Mouse (Mus musculus): ENCODE results near the gene Epb41l3.
A peak's percentile ranks its signal among the peaks of the same experiment; 100 is the strongest.

Gene Epb41l3

DNA sequence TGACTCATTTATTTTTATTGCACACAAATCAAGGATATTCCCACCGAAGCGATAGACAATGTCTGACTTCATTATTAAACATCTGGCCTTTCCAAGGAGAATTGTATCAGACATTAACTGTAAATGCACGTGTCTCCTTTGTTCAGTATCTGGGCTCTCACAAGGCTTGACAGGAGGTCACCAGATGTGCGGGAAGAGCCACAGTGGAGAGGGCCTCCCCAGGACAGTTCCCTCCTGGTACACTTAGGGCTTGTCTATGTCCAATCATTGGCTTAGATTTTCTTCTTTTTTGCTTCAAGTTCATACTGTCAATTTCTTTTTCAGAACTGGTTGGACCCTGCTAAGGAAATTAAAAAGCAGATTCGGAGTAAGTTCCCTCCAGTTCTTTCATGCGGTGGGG lies 163.9 kb downstream of the Epb41l3 start:
- no peak for DNase-seq (ENCODE audit: low spot score)

DNA sequence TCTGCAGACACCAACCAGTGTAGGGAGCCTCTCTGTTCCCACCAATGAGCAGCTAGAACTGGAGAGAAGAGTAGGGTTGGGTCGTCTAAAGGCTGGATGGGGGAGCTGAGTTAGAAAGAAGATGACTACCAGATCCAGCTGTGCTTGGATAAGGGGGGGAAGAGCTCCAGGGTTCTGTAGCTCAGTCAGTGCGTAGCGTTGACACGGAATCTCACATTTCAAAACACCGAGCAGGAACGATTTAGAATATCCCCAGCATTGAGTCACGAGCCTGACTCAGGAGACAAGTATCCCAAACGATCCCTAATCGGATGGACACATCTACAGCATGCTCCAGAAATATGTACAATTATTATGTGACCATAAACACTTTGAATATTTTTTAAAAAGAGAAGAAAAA lies 180.4 kb downstream of the Epb41l3 start:
- no peak for DNase-seq (ENCODE audit: low spot score)

DNA sequence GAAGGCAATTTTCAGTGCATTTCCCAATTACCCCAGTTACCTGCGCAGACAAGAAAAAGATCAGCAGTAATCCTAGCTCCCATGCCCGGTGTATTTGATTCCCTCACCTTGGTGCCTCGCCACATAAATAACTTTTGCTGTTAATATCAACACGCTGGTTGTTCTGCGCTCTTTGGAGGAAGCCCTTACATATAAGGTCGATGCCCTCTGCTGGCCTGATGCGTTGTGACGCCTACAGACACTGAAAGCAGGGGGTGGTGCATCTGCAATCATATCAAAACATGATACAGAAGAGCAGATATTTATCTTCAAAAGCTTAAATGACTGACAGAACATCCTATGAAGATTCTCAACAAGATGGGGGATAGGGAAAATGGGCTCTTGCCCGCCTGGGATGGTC lies 181.0 kb downstream of the Epb41l3 start:
- peak; percentile 66 for DNase-seq (ENCODE audit: low spot score)

DNA sequence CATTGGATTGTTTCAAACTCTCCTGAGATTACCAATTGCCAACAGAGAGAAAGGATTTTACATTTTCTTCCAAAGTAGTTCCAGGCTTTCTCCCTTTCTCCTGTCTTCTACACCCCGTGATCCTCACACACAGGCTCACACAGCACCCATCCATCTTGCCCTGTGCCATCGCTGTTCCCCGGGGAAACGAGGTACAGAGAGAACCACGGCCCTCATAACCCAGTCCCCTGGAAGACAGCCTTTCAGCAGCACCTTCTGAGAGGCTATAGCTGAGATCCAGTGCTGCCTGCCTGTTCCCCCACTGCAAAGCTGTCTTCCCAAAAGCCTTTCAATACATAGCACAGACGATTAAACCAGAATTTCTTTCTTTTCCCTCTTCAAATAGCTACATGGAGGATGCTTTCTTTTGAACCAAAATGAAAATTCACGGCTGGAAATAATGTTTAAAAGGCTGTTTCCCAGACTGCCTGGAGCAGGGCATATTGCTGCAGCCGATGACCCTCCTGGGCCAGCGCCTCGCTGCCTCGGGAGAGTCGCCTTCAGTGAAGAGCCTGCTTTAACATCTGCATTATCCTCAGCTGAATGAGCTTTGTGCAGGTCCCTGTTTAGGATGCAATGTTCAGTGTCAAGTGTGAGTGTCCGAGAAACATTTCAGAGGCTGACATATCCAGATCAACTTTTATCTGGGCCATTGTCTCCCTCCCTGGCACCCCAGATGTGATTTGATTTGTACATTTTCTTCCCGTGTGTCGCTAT lies 188.5 kb downstream of the Epb41l3 start:
- no peak for DNase-seq (ENCODE audit: low spot score)

DNA sequence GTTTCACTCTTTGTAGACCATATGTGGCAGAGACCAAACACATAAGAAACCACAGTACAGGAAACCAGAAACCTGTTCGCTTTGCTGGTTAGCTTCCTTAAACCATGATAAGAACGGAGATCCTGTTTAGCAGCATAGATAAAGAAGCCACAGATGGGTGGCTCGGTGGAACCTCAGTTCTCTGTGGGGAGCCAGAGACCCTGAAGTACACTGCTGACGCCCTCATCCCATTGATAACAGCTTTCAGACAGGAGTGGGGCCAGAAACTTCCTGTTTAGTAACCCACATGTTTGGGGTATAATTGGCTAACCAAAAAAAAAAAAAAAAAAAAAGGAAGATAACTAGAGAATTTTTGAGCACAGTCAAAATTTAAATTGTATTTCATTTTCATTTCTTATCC lies 189.7 kb downstream of the Epb41l3 start:
- no peak for DNase-seq (ENCODE audit: low spot score)

DNA sequence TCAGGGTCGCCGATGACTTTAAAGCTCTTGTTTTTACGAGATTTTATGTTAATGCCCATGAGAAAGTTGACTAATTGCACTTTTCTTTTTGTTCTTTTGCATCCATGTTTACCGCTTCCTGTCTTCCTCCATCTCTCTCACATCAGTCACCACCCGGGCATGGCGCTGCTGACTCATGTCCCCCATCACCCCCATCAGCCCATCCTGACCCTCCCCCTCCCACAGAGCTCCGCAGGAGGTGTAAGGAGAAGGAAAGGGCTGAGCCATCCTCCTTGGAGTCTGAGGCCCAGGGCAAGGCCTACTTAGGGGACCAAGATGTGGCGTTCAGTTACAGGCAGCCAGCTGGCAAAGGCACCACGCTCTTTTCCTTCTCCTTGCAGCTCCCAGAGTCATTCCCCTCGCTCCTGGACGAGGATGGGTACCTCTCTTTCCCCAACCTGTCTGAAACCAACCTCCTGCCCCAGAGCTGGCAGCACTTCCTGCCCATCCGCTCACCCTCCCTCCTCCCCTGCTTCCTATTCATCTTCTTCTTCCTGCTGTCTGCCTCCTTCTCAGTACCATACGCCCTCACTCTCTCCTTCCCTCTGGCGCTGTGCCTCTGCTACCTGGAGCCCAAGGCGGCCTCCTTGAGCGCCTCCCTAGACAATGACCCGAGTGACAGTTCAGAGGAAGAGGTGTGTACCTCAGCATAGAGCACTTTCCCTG lies 190.4 kb downstream of the Epb41l3 start:
- DNase-seq (ENCODE audit: low spot score) = no peak

DNA sequence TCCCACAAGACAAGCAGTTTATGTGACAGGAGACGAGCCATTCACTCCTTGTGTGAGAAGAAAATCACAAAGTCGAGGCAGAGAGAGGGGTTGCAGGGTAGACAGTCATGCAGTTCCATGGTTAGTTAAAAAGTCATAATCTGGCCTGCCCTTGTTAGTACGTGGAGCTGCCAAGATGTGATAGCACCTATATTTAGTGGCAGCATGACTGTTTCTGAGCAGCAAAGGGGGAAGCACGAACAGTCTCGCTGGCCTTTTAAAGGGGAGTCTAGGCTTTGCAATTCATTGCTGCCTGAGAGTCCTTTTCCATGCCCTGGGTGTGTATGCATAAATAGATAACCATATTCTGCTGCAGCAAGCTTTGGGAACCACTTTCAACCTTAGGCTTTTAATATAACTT lies 191.5 kb downstream of the Epb41l3 start:
- no peak for DNase-seq (ENCODE audit: low spot score)

DNA sequence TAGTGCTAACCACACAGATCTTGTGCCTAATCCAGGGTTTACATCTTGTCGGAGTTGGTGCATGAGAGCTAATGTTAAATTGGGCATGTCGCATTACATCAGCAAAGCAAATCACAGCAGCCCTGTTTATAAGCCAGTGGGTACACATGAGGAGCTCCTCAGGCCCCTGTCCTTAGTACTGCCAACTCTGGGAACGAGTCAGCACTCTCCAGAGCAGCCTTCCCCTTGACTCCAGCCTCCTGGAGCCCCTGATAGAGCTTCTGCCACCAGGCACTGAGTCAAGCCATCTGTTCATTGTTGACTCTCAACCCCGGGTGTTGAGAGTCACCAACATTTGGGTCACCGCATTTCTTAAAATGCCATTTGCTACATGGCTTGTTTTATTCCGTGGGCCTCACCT lies 192.0 kb downstream of the Epb41l3 start:
- DNase-seq (ENCODE audit: low spot score) = peak; percentile 27

DNA sequence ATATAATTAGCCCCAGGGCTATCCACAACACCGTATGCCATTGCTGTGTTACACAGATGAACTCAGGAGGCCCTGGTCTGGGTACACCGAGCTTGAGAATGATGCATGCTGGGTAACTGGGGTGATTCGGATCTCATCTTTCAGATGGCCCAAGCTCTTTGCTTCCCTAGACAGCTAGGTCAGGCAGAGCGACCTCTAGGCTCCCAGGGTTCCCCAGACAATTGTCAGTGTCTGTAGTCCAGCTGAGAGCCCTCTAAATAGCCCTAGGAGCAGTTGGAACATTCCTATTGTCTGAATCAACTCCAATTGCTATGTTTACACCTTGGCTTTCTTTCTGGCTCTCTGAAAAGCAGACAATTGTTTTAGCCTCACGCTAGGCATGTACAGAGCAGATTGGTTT lies 201.9 kb downstream of the Epb41l3 start:
- peak; percentile 61 for DNase-seq (ENCODE audit: low spot score)

DNA sequence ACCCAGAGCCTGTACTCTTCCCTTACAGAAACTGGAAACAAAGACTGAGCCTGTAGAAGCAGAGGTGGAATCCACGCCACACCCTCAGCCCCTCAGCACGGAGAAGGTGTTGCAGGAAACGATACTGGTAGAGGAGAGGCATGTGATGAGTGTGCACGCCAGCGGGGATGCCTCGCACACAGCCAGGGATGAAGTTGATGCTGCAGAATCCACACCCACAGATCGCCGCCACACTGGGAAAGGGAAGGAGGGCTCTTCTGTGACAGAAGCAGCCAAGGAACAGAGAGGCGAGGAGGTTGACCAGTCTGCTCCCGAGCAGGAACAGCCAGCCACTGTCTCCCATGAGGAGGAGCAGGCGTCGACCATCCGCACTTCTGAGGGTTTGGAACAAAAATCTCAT lies 209.0 kb downstream of the Epb41l3 start:
- no peak for DNase-seq (ENCODE audit: low spot score)

DNA sequence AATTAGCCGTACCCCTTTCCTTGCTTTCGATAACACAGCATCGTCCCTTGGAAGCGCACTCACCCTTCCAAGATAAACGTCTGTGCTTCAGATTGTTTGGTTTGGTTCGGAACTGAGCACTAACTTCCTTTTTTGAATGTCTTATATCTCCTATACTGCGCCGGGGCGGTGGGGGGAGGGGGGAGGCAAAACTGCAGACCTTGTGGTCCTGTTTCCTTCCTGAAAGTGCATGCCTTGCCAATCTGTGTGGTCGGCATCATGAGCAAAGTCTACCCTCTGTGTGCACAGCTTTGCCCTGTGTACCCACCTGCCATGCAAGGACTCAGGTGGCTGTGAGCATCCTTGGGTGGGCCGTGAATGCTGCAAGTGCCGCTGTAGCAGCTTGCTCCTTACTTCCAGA lies 212.6 kb downstream of the Epb41l3 start:
- DNase-seq (ENCODE audit: low spot score) = no peak

DNA sequence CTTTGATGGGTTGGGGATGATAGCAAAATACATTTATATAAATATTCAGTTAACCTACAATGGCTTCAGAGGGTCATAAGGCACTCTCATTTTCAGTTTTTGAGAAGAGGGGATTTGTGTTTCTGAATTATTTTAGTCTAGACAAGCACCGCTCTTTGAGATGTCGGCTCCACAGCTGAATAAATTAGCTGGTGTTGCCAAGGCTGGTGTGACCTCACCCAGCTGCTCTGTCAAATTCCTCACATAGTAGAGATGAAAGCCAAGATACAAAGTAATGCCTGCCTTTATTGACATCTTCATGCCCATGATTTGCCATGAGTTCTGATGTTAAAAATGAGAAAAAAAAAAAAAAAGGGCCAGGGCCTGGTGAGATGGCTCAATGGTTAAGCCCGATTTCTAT lies 214.8 kb downstream of the Epb41l3 start:
- DNase-seq (ENCODE audit: low spot score) = no peak

DNA sequence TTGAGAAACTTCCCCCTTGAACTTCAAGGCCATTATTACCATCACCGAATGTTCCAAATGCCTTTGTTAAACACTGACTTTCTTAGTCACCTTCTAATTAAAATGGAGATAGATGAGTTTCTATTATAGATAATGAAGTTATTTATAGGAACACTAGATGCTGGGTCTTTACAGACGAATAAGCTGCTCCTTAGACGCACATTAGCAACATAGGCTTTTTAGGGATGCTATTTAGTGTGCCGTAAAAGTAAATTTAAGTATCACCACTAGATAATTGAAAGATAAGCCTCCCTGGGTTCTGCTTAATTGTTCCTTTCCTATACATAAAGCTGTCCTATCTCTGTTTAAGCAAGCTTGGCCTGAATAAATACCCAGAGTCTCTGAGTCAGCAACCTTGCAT lies 226.1 kb downstream of the Epb41l3 start:
- DNase-seq (ENCODE audit: low spot score) = no peak

DNA sequence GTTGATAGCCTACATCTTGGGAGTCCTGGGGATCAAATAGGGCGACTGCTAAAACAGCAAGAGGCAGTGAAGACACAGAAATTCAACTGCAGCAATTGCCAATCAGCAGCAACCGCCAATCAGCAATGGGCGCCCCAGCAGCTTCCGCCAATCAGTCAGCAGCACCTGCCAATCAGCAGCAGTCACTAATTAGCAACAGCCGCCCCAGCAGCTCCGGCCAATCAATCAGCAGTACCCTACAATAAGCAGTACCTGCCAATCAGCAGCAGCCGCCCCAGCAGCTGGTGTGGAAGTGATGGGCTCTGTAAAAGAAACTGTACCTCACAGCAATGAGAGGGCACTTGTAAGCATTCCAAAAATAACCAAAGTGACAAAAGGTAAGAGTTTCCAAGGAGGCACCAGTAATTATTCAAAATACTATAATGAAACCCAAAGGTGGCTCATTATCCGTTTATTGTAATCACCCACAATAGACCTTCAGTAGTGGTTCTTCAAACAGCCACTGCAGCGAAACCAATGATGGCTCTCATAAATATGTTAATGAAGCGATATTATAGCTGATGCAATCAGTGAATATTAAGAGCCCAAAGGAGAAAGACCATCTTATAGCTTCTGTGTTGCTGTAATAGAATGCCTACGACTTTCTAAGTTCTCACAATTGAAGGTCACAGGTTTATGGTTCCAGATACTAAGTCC lies 228.2 kb downstream of the Epb41l3 start:
- DNase-seq (ENCODE audit: low spot score) = no peak

DNA sequence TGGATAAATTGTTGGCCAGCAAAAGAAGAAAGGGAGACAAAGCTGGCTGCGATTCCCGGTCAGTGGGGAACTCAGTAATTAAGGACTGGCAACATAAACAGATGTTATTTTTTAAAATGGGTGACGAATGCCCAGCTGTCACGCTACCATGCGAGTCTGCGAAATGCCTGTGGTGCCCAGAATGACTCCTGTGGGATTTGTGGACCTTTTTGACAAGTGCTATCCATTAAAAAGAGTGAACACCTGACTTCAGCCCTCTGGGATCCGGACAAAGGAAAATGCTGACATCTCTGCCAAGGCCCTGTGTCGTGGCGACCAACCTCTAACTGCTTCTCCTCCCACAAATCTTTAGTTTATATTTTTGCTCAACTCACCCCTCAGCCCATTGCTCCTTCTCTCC lies 232.2 kb downstream of the Epb41l3 start:
- DNase-seq (ENCODE audit: low spot score) = no peak

DNA sequence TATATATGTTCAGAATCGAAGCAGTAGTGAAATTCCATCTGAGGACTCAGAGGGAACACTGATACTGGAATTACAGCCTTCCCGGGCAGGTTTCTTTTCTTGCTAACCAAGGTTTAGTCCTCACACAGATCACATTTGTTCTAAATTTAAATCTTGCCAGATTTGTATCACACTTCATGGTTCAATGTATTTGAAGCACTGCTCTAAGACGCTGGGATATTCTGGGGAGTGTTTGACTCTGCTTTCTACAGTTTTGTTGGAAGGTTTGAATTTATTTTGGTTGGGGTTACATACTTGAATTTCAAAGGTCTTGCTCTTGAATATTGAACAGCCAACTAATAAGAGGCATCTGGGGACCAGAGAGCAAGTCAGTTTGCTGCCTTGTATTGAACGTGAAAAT lies 234.4 kb downstream of the Epb41l3 start:
- no peak for DNase-seq (ENCODE audit: low spot score)

DNA sequence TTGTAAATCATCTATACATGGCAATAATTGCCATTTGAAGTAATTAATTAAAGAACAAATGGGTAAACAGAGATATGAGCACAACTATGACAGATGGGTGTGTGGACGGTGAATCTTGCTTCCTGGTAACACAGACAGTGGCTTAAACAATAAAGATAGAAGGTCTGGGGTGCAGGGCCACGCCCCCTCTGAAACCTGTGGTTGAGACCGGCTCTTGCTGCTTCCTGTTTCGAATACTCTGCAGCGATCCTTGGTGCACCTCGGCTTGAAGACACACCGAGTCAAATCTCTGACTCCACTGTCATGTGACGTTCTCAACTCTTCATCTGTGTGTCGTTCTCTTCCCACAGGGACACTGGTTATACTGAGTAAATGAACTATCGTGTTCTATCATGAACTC lies 245.0 kb downstream of the Epb41l3 start:
- DNase-seq (ENCODE audit: low spot score) = no peak

DNA sequence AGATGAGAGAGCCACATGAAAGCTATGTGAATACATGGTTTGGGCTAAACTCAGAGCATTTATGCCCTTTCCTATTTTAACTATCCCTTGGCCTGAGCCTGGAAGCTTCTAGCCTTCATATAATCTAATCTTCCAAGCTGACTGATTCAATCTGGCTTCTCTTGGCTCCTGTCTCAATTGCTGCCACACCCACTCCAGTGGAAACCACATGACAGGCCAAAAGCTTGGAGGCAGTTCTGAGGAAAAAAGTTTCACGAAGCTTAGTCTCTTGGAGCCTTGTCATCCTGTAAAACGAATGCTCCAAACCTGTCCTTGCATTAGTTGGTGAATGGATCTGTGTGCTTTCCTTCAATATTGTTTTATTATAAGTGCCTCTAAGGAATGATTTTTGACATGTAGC lies 247.2 kb downstream of the Epb41l3 start:
- no peak for DNase-seq (ENCODE audit: low spot score)

Data from embryo, embryonic 10.5 days (tissue).